Mouse (Mus musculus) lung, postnatal 14 days (tissue): Measurements from ENCODE around the gene Enthd1.
"Not testable (repeated sequence)": the region's sequence is repeated elsewhere in the genome, so short reads cannot be mapped to it uniquely, and the experiment has no call there.

ENCODE experiments used
- DNase-seq: peaks from one replicate; pipeline ENCODE4 v3.0.0; 2021

Gene Enthd1

DNA sequence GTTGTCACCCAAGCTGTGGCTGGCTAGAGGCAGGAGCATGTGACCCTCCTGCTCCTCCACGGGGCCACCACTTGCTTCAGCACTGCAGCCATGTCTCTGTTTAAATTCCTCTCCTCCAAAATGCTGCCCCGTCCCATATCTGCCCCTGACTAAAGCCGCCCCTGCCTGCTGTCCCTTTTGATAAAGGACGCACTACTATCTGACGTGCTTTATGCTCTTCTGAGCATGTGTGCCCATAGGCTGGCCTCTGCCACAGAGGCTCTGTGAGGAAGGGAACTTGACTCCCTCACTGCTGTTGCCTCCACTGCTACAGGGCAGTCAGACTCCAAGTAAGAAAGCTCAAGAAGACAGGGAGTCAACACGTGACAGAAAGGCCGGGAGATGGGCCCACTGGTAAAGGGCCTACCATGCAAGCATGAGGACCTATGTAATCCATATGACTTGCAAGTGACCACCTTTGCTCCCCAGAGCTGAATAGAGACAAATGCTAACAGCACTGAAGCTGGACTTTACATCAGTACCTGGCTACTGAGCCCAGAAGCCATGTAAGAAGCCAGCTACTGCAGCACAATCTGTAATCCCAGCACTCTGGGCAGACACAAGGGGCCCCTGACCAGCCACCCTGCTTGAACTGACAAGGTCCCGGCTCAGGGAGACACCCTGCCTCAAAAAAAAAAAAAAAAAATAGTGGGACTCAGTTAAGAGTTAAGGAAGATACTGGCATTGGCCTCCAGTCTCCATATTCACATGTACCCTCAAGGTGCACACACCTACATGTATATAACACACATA lies 32.5 kb downstream of the Enthd1 start:
- no peak for DNase-seq

DNA sequence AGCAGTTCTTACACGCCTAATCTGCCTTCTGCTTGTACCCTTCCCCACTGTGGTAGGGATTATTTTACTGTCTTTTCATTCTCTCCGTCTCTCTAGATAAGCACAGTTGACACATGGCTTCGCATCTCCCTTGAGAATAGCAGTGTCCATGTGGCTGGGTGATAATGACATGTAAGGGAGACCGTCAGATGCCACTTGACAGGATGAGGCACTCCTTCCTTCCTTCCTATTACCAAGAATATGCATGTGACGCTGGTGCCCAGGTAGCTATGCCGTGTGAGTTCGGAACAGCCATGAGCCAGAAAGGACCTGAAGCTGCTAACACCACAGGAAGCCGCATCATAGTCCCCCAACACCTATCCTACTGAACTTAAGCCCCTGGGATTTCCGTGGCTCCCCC lies 33.9 kb downstream of the Enthd1 start:
- no peak for DNase-seq

DNA sequence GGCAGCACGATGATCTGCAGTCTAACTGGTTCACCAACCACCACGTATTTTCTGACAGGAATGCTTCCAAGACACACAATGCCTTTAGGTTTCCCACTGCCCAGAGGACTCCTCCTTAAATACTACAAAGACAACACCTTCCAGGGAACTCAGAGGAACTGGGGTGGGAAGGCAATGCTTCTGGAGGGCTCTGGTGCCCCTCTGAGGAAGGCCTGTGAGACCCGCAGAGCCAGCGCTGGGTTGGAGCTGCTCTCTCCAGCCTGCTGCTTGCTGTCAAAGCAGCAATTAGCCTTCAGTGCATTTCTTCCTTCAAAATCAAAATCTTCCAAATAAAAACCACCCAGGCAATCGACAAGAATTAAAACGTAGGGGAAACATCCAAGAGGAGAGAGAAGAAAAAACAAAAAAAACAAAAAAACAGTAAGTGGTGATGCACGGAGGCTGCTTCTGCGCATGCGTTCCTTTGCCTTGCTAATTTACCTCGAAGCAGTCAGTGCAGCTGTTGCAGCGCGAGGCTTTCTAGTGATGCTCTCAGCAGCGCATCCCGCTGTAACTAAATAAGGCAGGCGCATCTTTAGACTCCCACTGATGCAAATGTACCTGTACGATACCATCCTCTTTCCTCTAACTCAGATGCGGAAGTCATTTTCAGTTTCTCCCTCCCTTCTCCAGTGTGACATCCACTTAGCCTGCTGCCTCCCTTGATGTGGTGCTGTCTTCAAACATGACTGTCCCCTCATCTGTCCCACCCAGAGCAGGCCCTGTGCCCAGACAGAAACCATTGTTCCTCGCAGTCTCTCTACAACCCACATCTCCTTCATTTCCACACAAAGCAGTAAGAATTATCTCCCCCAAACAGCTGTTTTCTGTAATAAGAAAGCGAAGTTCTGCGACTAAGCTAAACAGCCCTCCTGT lies 34.7 kb downstream of the Enthd1 start:
- DNase-seq: no peak

GRCm38 (mm10) chr15:80521661-80522388 lies 43.1 kb downstream of the Enthd1 start:
- no peak for DNase-seq

- no peak for DNase-seq
Measured at GRCm38 (mm10) chr15:80519931-80520330, 45.0 kb downstream of the Enthd1 start.

DNA sequence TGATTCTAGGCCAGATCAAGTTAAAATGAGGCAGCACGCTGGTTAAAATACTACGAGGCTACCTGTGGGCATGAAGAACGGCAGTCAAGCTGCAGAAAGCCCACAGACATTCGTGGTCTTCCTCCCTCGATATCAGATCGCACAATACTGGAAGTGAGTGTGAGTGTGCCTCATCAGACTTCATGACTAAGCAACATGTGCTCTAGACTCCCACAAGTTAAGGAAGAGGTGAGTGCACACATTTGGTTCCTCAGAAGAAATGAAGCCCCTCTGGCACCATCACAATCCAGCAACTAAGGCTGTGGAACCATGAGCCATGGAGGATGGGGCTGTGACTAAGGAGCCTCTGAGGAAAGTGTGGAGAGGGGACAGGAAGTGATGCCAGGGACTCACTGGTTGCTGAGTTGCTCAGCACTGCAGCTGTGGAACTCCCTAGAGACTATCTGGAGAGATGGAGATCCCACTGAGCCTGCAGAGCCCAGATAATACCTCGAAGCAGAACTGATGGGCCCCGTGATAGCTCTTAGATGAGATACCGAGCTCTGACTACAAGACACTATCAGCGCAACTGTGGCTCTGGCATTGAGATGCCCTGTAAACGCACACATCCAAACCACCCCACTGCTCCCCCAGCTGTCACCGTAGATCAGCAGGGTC lies 46.3 kb downstream of the Enthd1 start:
- DNase-seq: no peak

DNA sequence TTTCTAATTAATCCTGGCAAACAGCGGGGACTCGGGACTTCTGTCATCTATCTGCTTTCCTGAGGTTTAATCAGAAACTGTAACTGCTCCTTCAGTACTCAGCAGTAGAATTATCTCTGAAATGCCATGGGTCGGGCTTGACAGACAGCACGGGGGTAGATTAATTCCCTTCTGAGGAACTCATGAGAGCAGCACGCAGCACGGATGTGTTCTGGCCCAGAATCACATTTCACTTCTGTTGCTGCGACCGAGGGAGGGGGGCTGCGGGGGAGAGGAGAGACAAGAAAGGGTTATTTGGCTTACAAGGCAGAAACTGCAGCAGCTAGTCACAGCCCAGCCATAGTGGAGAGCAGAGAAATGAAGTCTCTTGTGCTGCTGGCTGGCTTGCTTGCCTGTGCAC lies 47.0 kb downstream of the Enthd1 start:
- no peak for DNase-seq

- no peak for DNase-seq
Measured at GRCm38 (mm10) chr15:80516525-80516924, 48.4 kb downstream of the Enthd1 start.

DNA sequence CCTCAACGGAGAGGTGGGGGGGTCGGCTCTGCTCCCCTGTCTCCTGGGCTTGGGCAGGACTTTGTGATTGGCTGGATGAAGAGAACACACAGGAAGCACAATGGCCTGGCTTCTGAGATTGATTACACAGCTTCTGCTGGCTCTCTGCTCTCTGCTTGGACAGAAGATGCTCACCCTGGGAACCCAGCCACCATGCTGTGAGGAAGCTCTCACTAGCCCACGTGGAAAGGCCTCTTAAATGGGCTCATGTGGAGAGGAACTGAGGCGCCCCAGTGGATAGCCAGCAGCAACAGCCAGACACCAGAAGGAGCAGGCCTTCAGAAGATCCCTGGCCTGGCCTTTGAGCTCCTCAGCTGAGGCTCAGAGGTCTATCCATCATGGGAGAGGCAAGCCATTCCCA lies 59.9 kb downstream of the Enthd1 start:
- DNase-seq: no peak

- not testable (repeated sequence) for DNase-seq
Measured at GRCm38 (mm10) chr15:80503155-80503554, 61.8 kb downstream of the Enthd1 start.

DNA sequence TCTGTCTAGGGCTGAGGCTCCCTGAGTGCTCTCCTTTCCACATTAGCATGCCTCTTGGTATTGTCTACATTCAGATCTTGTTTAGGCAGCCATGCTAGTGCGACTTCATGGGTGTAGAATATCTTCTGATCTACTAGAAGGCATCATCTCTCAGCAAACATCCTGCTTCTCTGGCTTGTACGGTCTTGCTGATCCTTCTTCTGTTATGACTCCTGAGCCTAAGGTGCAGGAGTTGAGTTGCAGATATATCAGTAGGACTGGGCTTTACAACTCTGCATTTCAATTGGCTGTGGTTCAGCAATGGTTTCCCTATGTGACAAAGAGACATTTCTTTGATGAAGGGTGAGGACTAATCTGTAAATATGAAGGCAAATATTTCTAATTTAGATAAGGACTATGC lies 62.2 kb downstream of the Enthd1 start:
- DNase-seq: no peak

DNA sequence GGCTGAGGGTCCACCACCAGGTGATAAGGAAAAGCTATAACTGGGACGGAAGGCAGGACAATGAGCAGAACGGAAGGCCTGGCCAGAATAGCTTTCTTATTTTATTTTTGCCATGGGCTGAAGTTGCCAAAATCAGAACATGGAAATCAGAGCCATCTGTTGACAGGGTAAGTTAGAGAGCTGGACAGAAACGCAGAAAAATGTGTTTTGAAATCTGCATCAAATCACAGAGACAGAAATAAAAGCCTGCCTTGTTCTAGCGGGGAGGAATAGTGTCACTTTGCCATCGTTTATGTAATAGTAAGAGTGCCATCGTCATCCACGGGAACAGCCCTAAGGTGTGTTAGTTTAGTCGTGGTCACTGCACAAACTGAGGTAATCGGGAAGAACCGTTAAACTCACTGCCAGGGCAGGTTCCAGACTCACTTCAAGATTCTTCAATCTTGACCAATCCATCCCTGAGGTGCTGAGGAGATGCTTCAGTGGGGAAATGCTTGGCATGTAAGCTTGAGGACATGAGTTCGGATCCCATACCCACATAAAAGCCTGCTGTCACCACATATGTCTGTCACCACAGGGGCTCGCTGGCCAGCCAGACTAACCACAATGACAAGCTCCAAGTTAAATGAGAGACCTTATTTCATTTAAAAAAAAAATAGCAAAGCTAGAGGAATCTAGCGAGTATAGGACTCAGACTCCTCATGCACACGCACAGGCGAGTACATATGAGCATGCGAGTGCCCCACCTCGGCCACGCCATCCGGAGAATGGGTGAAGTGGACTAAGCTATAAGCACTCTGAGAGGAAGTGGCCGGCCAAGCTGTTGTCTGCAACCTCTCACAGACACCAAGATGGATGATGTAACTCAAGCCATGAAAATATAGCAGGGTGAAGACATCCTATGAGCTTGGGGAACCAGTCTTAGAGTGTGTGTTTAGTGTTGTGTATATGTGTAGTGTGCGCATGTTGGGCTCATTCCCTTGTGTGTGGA lies 63.6 kb downstream of the Enthd1 start:
- DNase-seq: no peak

- no peak for DNase-seq
Measured at GRCm38 (mm10) chr15:80500426-80500825, 64.5 kb downstream of the Enthd1 start.

GRCm38 (mm10) chr15:80497733-80498132 lies 67.2 kb downstream of the Enthd1 start:
- not testable (repeated sequence) for DNase-seq

DNA sequence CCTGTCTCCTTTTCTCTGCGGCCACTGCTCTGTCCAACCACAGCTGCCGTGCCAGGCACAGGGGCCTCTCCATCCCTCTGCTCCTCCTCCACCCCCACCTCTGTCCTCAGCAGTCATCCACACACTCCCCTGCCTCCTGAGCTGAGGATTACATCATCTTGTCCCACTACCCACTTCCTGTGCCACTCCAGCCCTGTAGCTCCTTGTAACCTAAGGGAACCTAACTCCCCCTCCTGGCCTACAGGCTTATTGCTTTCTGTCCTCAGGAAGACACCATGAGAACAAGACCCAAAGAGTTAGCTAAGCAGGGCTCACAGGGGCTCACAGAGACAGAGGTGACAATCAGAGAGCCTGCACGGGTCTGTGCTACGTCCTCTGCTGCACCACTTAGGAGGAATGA lies 73.5 kb downstream of the Enthd1 start:
- DNase-seq: no peak

GRCm38 (mm10) chr15:80490151-80490550 lies 74.8 kb downstream of the Enthd1 start:
- no peak for DNase-seq

- no peak for DNase-seq
Measured at GRCm38 (mm10) chr15:80488658-80489057, 76.3 kb downstream of the Enthd1 start.

- DNase-seq: no peak
Measured at GRCm38 (mm10) chr15:80485601-80486000, 79.4 kb downstream of the Enthd1 start.

- no peak for DNase-seq
Measured at GRCm38 (mm10) chr15:80483041-80483705, 81.8 kb downstream of the Enthd1 start.

GRCm38 (mm10) chr15:80482348-80482747 lies 82.6 kb downstream of the Enthd1 start:
- no peak for DNase-seq
